Mouse (Mus musculus): ENCODE results near the gene Rora.

DNA sequence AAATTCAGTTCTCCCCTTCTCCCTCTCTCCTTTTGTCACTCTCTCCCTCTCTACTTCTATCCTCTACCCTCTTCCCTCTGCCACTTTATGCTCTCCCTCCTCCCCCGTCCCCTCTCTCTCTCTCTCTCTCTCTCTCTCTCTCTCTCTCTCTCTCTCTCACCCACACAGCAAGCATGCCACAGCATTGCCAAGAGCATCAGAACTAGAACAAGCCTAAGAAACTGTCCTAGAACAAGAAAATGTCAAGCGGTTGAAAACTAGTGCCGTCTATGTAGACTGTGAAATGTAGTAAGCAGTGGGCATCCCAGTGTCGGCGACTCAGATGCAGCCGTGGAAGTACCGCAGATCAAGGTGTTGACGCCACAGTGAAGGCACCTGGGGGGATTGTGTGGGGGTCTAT lies 596.7 kb downstream of the Rora start:
- TF ChIP-seq CTCF (IDR thresholded peaks at IDR 0.05; ENCODE audit: low read depth), result no peak
- TF ChIP-seq EP300 (IDR thresholded peaks at IDR 0.05; ENCODE audit: low read depth), result no peak
